Mouse (Mus musculus) layer of hippocampus, postnatal 36 days (tissue): ENCODE results near the gene Klhdc9. TPM values are rescaled to one million over a fixed set of nuclear protein-coding genes. Genes with fewer than 3 reads are reported as not detected.

Experiments used
- total RNA-seq, 2 experiments: library from RNA; stranded (reverse); gene quantifications; 2 replicates each; pipeline ENCODE4 v1.2.3; 2021

Gene Klhdc9
- total RNA-seq, 2 experiments from 2014 or later, result 4.1 to 4.7 TPM

Other genes starting within 250 kb of the Klhdc9 start
- gene Cfap126, start 246.9 kb downstream of the Klhdc9 start, total RNA-seq, result 1 to 10 TPM in 1 of 2 experiments, under 1 TPM in 1; 0.92 to 1.8 TPM
- 100 to 1,000 TPM; 191 to 202 TPM for gene Sdhc, start 210.2 kb downstream of the Klhdc9 start, total RNA-seq
- gene Mpz, start 210.1 kb downstream of the Klhdc9 start, total RNA-seq, result not detected
- 10 to 100 TPM; 39.4 to 42.3 TPM for gene Pcp4l1, start 164.5 kb downstream of the Klhdc9 start, total RNA-seq
- gene Nr1i3, start 146.8 kb downstream of the Klhdc9 start, total RNA-seq, result under 1 TPM; 0.20 to 0.25 TPM
- 10 to 100 TPM; 72.4 to 80.2 TPM for gene Tomm40l, start 138.3 kb downstream of the Klhdc9 start, total RNA-seq
- 1 to 10 TPM in 1 of 2 experiments, not detected in 1; 1.2 TPM for gene Apoa2, start 135.7 kb downstream of the Klhdc9 start, total RNA-seq
- 10 to 100 TPM; 13.5 to 15.2 TPM for gene Fcer1g, start 126.4 kb downstream of the Klhdc9 start, total RNA-seq
- 10 to 100 TPM; 15.1 to 15.5 TPM for gene Adamts4, start 110.4 kb downstream of the Klhdc9 start, total RNA-seq
- gene Ndufs2, start 109.4 kb downstream of the Klhdc9 start, total RNA-seq, result 100 to 1,000 TPM; 275 to 286 TPM
- 10 to 100 TPM; 68.5 to 76.8 TPM for gene B4galt3, start 90.5 kb downstream of the Klhdc9 start, total RNA-seq
- 10 to 100 TPM; 28.0 to 31.4 TPM for gene Ppox, start 79.6 kb downstream of the Klhdc9 start, total RNA-seq
- gene Usp21, start 72.8 kb downstream of the Klhdc9 start, total RNA-seq, result 10 to 100 TPM; 66.9 to 70.5 TPM
- gene Ufc1, start 65.8 kb downstream of the Klhdc9 start, total RNA-seq, result 100 to 1,000 TPM; 101 to 112 TPM
- 10 to 100 TPM; 36.5 to 41.3 TPM for gene Dedd, start 31.7 kb downstream of the Klhdc9 start, total RNA-seq
- 10 to 100 TPM; 45.9 to 49.5 TPM for gene Nit1, start 15.2 kb downstream of the Klhdc9 start, total RNA-seq
- 100 to 1,000 TPM; 160 to 166 TPM for gene Pfdn2, start 15.1 kb downstream of the Klhdc9 start, total RNA-seq
- 1 to 10 TPM; 3.6 to 4.7 TPM for gene Nectin4, start 9.3 kb upstream of the Klhdc9 start, total RNA-seq
- gene Arhgap30, start 28.2 kb upstream of the Klhdc9 start, total RNA-seq, result 1 to 10 TPM; 2.0 to 2.1 TPM
- 100 to 1,000 TPM; 114 to 132 TPM for gene Usf1, start 50.5 kb upstream of the Klhdc9 start, total RNA-seq
- gene Tstd1, start 58.1 kb upstream of the Klhdc9 start, total RNA-seq, result 1 to 10 TPM; 4.1 to 5.9 TPM
- gene F11r, start 76.7 kb upstream of the Klhdc9 start, total RNA-seq, result 1 to 10 TPM; 5.0 to 6.6 TPM
- 1 to 10 TPM; 6.8 to 7.1 TPM for gene Alyref2, start 142.7 kb upstream of the Klhdc9 start, total RNA-seq
- not detected for gene Itln1, start 174.5 kb upstream of the Klhdc9 start, total RNA-seq
- gene Cd244a, start 198.4 kb upstream of the Klhdc9 start, total RNA-seq, result not detected
- not detected for gene Ly9, start 246.6 kb upstream of the Klhdc9 start, total RNA-seq